Mouse (Mus musculus) intestine, embryonic 15.5 days (tissue): ENCODE data around the gene Olfr1111. TPM values are rescaled to one million over a fixed set of nuclear protein-coding genes. Genes with fewer than 3 reads are reported as not detected.
"Not testable (repeated sequence)": the region's sequence is repeated elsewhere in the genome, so short reads cannot be mapped to it uniquely, and the experiment has no call there.

Experiments
- ATAC-seq: fragments of 200-750 bp; cut with Nextera tagmentation; 2 replicates; pipeline ENCODE4 v1.8.0; 2017; ENCODE audit warnings: moderate TSS enrichment, moderate library complexity
- H3K27ac ChIP-seq: fragments of 300-500 bp; sonication (generic); 2 replicates; pipeline ENCODE4 v1.5.1; 2015; ENCODE audit warnings: mild to moderate bottlenecking, inconsistent platforms
- H3K27me3 ChIP-seq: fragments of 300-500 bp; sonication (generic); replicated peaks from 2 replicates; pipeline ENCODE4 v1.6.1; 2015; ENCODE audit warnings: inconsistent platforms
- H3K36me3 ChIP-seq: fragments of 300-500 bp; sonication (generic); 2 replicates; pipeline ENCODE4 v1.6.1; 2015; ENCODE audit warnings: inconsistent platforms
- H3K4me1 ChIP-seq: fragments of 300-500 bp; sonication (generic); replicated peaks from 2 replicates; pipeline ENCODE4 v1.6.1; 2015; ENCODE audit warnings: inconsistent platforms
- H3K4me2 ChIP-seq: fragments of 300-500 bp; sonication (generic); replicated peaks from 2 replicates; pipeline ENCODE4 v1.6.1; 2015; ENCODE audit warnings: mild to moderate bottlenecking, inconsistent platforms
- H3K4me3 ChIP-seq: fragments of 300-500 bp; sonication (generic); replicated peaks from 2 replicates; pipeline ENCODE4 v1.5.1; 2015; ENCODE audit warnings: inconsistent platforms
- H3K9ac ChIP-seq: fragments of 300-500 bp; sonication (generic); 2 replicates; pipeline ENCODE4 v1.6.1; 2015; ENCODE audit warnings: inconsistent platforms
- H3K9me3 ChIP-seq: fragments of 300-500 bp; sonication (generic); 2 replicates; pipeline ENCODE4 v1.6.1; 2016; ENCODE audit warnings: inconsistent platforms
- WGBS: fragments of 180-500 bp; shearing (Covaris S2); methylation state at CpG from one replicate; pipeline ENCODE4 v1.1.7; 2015; 5-methylcytosine and 5-hydroxymethylcytosine counted together
- polyA plus RNA-seq: library from polyadenylated mRNA; unstranded; fragments of >200 nt; fragmentation: Nextera tagmentation; extraction: Ambion mirVana; gene quantifications from 2 replicates; pipeline ENCODE4 v1.2.1, GENCODE M21; 2015

The Olfr1111 gene
- polyA plus RNA-seq = not detected in 2 replicates

GRCm38 (mm10) chr2:87152524-87152923, at the start of gene Olfr1111:
Gene Olfr1111, minus strand, starts transcription at chr2:87152624.
- no peak within 1 kb of the TSS for H3K4me3 ChIP-seq
- no peak for ATAC-seq
- no peak within 1 kb of the TSS for H3K4me2 ChIP-seq
- H3K9me3 ChIP-seq = no peaks in the 10 kb centered on the region
- no peak within 1 kb of the TSS for H3K9ac ChIP-seq
- H3K27ac ChIP-seq = no peak within 1 kb of the TSS
- H3K4me1 ChIP-seq = no peaks in the 10 kb centered on the region
- no peaks in the 10 kb centered on the region for H3K27me3 ChIP-seq
- no peaks in the 10 kb centered on the region for H3K36me3 ChIP-seq

- no peaks in the 10 kb centered on the region for H3K36me3 ChIP-seq
- ATAC-seq = no peak
- H3K9me3 ChIP-seq = no peaks in the 10 kb centered on the region
- H3K4me3 ChIP-seq = no peak within 1 kb of the TSS
- no peak within 1 kb of the TSS for H3K4me2 ChIP-seq
- H3K9ac ChIP-seq = no peak within 1 kb of the TSS
- no peaks in the 10 kb centered on the region for H3K27me3 ChIP-seq
- H3K27ac ChIP-seq = no peak within 1 kb of the TSS
- H3K4me1 ChIP-seq = no peaks in the 10 kb centered on the region
- WGBS = 75% methylated on average over 1 of the region's 1 CpGs
Measured at GRCm38 (mm10) chr2:87187498-87187897, 35.1 kb upstream of the Olfr1111 start, which contains the start of gene Olfr1112. Gene Olfr1112, plus strand, starts transcription at chr2:87187798.

- not testable (repeated sequence) for H3K27ac ChIP-seq, H3K4me2 ChIP-seq, H3K27me3 ChIP-seq, H3K9me3 ChIP-seq, H3K4me3 ChIP-seq, ATAC-seq, H3K9ac ChIP-seq, H3K4me1 ChIP-seq, H3K36me3 ChIP-seq
- 79% methylated on average over 2 of the region's 2 CpGs for WGBS
Measured at GRCm38 (mm10) chr2:87167731-87168130, 15.3 kb upstream of the Olfr1111 start.

- H3K27me3 ChIP-seq = no peaks in the 10 kb centered on the region
- no peak within 1 kb of the TSS for H3K4me3 ChIP-seq
- no peaks in the 10 kb centered on the region for H3K9me3 ChIP-seq
- H3K27ac ChIP-seq = no peak within 1 kb of the TSS
- H3K4me2 ChIP-seq = no peak within 1 kb of the TSS
- no peaks in the 10 kb centered on the region for H3K36me3 ChIP-seq
- ATAC-seq = no peak
- WGBS = 75% methylated on average over 1 of the region's 1 CpGs
- H3K4me1 ChIP-seq = no peaks in the 10 kb centered on the region
- H3K9ac ChIP-seq = no peak within 1 kb of the TSS
Measured at GRCm38 (mm10) chr2:87140200-87140599, 12.2 kb downstream of the Olfr1111 start, which contains the start of gene Olfr1110. Gene Olfr1110, minus strand, starts transcription at chr2:87140300.

- Histone ChIP-seq H3K4me2 (no peak within 1 kb of the TSS), H3K4me1 (no peaks in the 10 kb centered on the region), H3K9ac (no peak within 1 kb of the TSS), H3K4me3 (no peak within 1 kb of the TSS), H3K36me3 (no peaks in the 10 kb centered on the region), H3K27me3 (no peaks in the 10 kb centered on the region), H3K9me3 (no peaks in the 10 kb centered on the region), H3K27ac (no peak within 1 kb of the TSS)
- ATAC-seq = no peak
Measured at GRCm38 (mm10) chr2:87114467-87114866, 38.0 kb downstream of the Olfr1111 start, which contains the start of gene Olfr259. Gene Olfr259, minus strand, starts transcription at chr2:87114567.

Other genes with a start within 250 kb of the Olfr1111 start
- not detected in 2 replicates for gene Olfr1098, start 228.1 kb downstream of the Olfr1111 start, polyA plus RNA-seq
- gene Olfr1099, start 191.9 kb downstream of the Olfr1111 start, polyA plus RNA-seq = not detected in 2 replicates
- gene Olfr1100, start 172.7 kb downstream of the Olfr1111 start, polyA plus RNA-seq = not detected in 2 replicates
- gene Olfr1101, start 161.4 kb downstream of the Olfr1111 start, polyA plus RNA-seq = not detected in 2 replicates
- not detected in 2 replicates for gene Olfr1102, start 154.2 kb downstream of the Olfr1111 start, polyA plus RNA-seq
- gene Olfr1104, start 125.5 kb downstream of the Olfr1111 start, polyA plus RNA-seq = not detected in 2 replicates
- gene Olfr1105, start 116.1 kb downstream of the Olfr1111 start, polyA plus RNA-seq = not detected in 2 replicates
- not detected in 2 replicates for gene Olfr1106, start 100.4 kb downstream of the Olfr1111 start, polyA plus RNA-seq
- not detected in 2 replicates for gene Olfr1107, start 76.8 kb downstream of the Olfr1111 start, polyA plus RNA-seq
- gene Olfr1109, start 56.6 kb downstream of the Olfr1111 start, polyA plus RNA-seq = not detected in 2 replicates
- not detected in 2 replicates for gene Olfr259, start 38.1 kb downstream of the Olfr1111 start, polyA plus RNA-seq
- not detected in 2 replicates for gene Olfr1110, start 12.3 kb downstream of the Olfr1111 start, polyA plus RNA-seq
- gene Olfr1112, start 35.2 kb upstream of the Olfr1111 start, polyA plus RNA-seq = not detected in 2 replicates
- not detected in 2 replicates for gene Olfr1113, start 56.3 kb upstream of the Olfr1111 start, polyA plus RNA-seq
- gene Olfr1115, start 95.4 kb upstream of the Olfr1111 start, polyA plus RNA-seq = not detected in 2 replicates
- not detected in 2 replicates for gene Olfr1116, start 114.9 kb upstream of the Olfr1111 start, polyA plus RNA-seq
- gene Olfr1118, start 155.0 kb upstream of the Olfr1111 start, polyA plus RNA-seq = not detected in 2 replicates
- not detected in 2 replicates for gene Olfr1120, start 202.2 kb upstream of the Olfr1111 start, polyA plus RNA-seq
- gene Olfr1121, start 217.3 kb upstream of the Olfr1111 start, polyA plus RNA-seq = not detected in 2 replicates
- gene Olfr1122, start 233.2 kb upstream of the Olfr1111 start, polyA plus RNA-seq = not detected in 2 replicates